Mouse (Mus musculus) left cerebral cortex, postnatal 14 days (tissue): ENCODE data around the gene Vmn1r201. TPM values are rescaled to one million over a fixed set of nuclear protein-coding genes. Genes with fewer than 3 reads are reported as not detected.

ENCODE experiments used
- DNase-seq, 2 experiments: peaks; one replicate each; pipeline ENCODE4 v3.0.0; 2021 to 2022; ENCODE audit warnings: low spot score in 2 of 2, mixed read lengths in 1 of 2
- intact Hi-C: fragments of 180-260 bp; cut with DNase I; formaldehyde crosslinking; loops from one replicate; pipeline ENCODE4 v1.15.1; 2025
- long read RNA-seq, 2 experiments: library from polyadenylated mRNA; stranded (forward); transcript quantifications; one replicate each; pipeline ENCODE4 v2.0.0; 2021
- total RNA-seq, 2 experiments: library from RNA; stranded (reverse); gene quantifications; 2 replicates each; pipeline ENCODE4 v1.2.3; 2021

The Vmn1r201 gene
- not detected for total RNA-seq
- long read RNA-seq, experiment 1: 0 reads
- long read RNA-seq, experiment 2: 0 reads

- DNase-seq: no peak
- intact Hi-C loops: no loop called here
These were observed at the start of gene Vmn1r201 for GRCm38 (mm10) chr13:22471623-22472022. Gene Vmn1r201, plus strand, starts transcription at chr13:22471923.

GRCm38 (mm10) chr13:22455145-22455544 is 16.6 kb upstream of the Vmn1r201 start:
- intact Hi-C loops: no loop called here
- no peak for DNase-seq

GRCm38 (mm10) chr13:22502431-22502830 is 30.7 kb downstream of the Vmn1r201 start:
- intact Hi-C loops: no loop called here

GRCm38 (mm10) chr13:22505281-22505680 is 33.6 kb downstream of the Vmn1r201 start, which contains the start of gene Vmn1r202:
Gene Vmn1r202, minus strand, starts transcription at chr13:22505381.
- DNase-seq: no peak
- intact Hi-C loops: no loop called here

More at GRCm38 (mm10) chr13:22502431-22502830, 30.7 kb downstream of the Vmn1r201 start:
- no peak for DNase-seq

- intact Hi-C loops: no loop called here
- DNase-seq: no peak
These were observed 46.1 kb downstream of the Vmn1r201 start, which contains the start of gene Vmn1r203 for GRCm38 (mm10) chr13:22517814-22518213. Gene Vmn1r203, plus strand, starts transcription at chr13:22518114.

Other genes with a start within 250 kb of the Vmn1r201 start
- gene Vmn1r193, start 248.8 kb upstream of the Vmn1r201 start, total RNA-seq: not detected
- gene Vmn1r194, start 227.7 kb upstream of the Vmn1r201 start, total RNA-seq: not detected
- not detected for gene Vmn1r195, start 201.4 kb upstream of the Vmn1r201 start, total RNA-seq
- not detected for gene Vmn1r196, start 182.0 kb upstream of the Vmn1r201 start, total RNA-seq
- gene Vmn1r197, start 147.3 kb upstream of the Vmn1r201 start, total RNA-seq: not detected
- not detected for gene Vmn1r198, start 121.6 kb upstream of the Vmn1r201 start, total RNA-seq
- not detected for gene Vmn1r199, start 92.1 kb upstream of the Vmn1r201 start, total RNA-seq
- not detected for gene Vmn1r200, start 81.5 kb upstream of the Vmn1r201 start, total RNA-seq
- gene Vmn1r202, start 33.5 kb downstream of the Vmn1r201 start, total RNA-seq: under 1 TPM in 1 of 2 experiments, not detected in 1; 0.06 TPM
- gene Vmn1r203, start 46.2 kb downstream of the Vmn1r201 start, total RNA-seq: not detected
- not detected for gene Vmn1r204, start 81.3 kb downstream of the Vmn1r201 start, total RNA-seq
- gene Vmn1r205, start 121.1 kb downstream of the Vmn1r201 start, total RNA-seq: not detected
- not detected for gene Vmn1r206, start 152.3 kb downstream of the Vmn1r201 start, total RNA-seq